Mouse (Mus musculus) heart, embryonic 16.5 days (tissue): ENCODE results near the gene Ncoa7. TPM values are rescaled to one million over a fixed set of nuclear protein-coding genes. Genes with fewer than 3 reads are reported as not detected.
"Not testable (repeated sequence)": the region's sequence is repeated elsewhere in the genome, so short reads cannot be mapped to it uniquely, and the experiment has no call there.

ENCODE experiments used
- ATAC-seq: fragments of 200-750 bp; cut with Nextera tagmentation; replicated peaks from 2 replicates; pipeline ENCODE4 v1.8.0; 2017; ENCODE audit warnings: moderate number of reproducible peaks; ENCODE audit not compliant: insufficient read depth, low FRiP score; ENCODE audit errors: extremely low read depth
- H3K27ac ChIP-seq: fragments of 300-500 bp; sonication (generic); 2 replicates; pipeline ENCODE4 v1.5.1; 2014; ENCODE audit warnings: mild to moderate bottlenecking, low read length, control low read depth, moderate library complexity
- H3K27me3 ChIP-seq: fragments of 300-500 bp; sonication (generic); 2 replicates; pipeline ENCODE4 v1.6.1; 2014; ENCODE audit warnings: low read length, mixed read lengths; ENCODE audit not compliant: control insufficient read depth, insufficient read depth
- H3K36me3 ChIP-seq: fragments of 300-500 bp; sonication (generic); 2 replicates; pipeline ENCODE4 v1.6.1; 2014; ENCODE audit not compliant: control insufficient read depth, insufficient read depth
- H3K4me1 ChIP-seq: fragments of 300-500 bp; sonication (generic); 2 replicates; pipeline ENCODE4 v1.6.1; 2014; ENCODE audit warnings: low read length, mixed read lengths; ENCODE audit not compliant: control insufficient read depth, insufficient read depth
- H3K4me2 ChIP-seq: fragments of 300-500 bp; sonication (generic); 2 replicates; pipeline ENCODE4 v1.6.1; 2014; ENCODE audit warnings: low read depth, mild to moderate bottlenecking, control low read depth, low read length
- H3K4me3 ChIP-seq: fragments of 300-500 bp; sonication (generic); 2 replicates; pipeline ENCODE4 v1.5.1; 2014; ENCODE audit warnings: mild to moderate bottlenecking, control low read depth, low read length
- H3K9ac ChIP-seq: fragments of 300-500 bp; sonication (generic); 2 replicates; pipeline ENCODE4 v1.6.1; 2014; ENCODE audit warnings: low read length, control low read depth
- H3K9me3 ChIP-seq: fragments of 300-500 bp; sonication (generic); replicated peaks from 2 replicates; pipeline ENCODE4 v1.6.1; 2016; ENCODE audit warnings: low read length; ENCODE audit not compliant: control insufficient read depth
- WGBS: fragments of 180-500 bp; shearing (Covaris S2); extraction: QIAGEN DNeasy Blood & Tissue Kit; methylation state at CpG from one replicate; pipeline ENCODE4 v1.1.7; 2014; 5-methylcytosine and 5-hydroxymethylcytosine counted together
- polyA plus RNA-seq: library from polyadenylated mRNA; unstranded; fragments of >200 nt; fragmentation: Nextera tagmentation; extraction: Ambion mirVana; gene quantifications from 2 replicates; pipeline ENCODE4 v1.2.1, GENCODE M21; 2015

Gene Ncoa7
- polyA plus RNA-seq, 1 experiment from 2014 or later: 7.7 TPM

DNA sequence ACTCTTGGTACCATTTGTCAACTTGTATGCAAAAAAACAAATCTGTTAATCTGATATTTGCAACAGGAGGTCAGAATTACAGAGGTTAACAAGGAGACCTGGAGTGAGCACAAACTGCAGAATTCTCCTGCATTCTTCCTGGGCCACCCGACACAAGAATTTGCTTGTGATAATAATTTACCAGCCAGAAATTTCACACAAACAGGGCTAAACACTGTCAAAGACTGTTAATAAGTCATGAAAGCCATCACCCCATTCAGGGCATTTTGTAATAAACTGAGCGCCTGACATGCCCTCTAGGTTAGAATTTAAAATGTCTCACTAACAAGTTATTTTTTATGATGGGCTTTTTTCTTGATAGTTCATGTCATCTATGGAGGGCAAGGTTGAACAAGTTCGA lies 12.1 kb downstream of the Ncoa7 start:
- no peak for ATAC-seq
- H3K27ac ChIP-seq: no peak overlapping the region
- WGBS: 85% methylated on average over 3 of the region's 3 CpGs
- no peak overlapping the region for H3K4me2 ChIP-seq
- H3K4me1 ChIP-seq: peaks cover 6% of the 10 kb centered on the region
- H3K36me3 ChIP-seq: 0 out of 2 replicates have a peak, but pooled peaks cover 5% of the 10 kb centered on the region
- peaks cover 3% of the 10 kb centered on the region; the same call in 1 of the 2 replicates for H3K9me3 ChIP-seq
- no peak overlapping the region for H3K9ac ChIP-seq
- H3K27me3 ChIP-seq: no peaks in the 10 kb centered on the region
- no peak overlapping the region for H3K4me3 ChIP-seq

DNA sequence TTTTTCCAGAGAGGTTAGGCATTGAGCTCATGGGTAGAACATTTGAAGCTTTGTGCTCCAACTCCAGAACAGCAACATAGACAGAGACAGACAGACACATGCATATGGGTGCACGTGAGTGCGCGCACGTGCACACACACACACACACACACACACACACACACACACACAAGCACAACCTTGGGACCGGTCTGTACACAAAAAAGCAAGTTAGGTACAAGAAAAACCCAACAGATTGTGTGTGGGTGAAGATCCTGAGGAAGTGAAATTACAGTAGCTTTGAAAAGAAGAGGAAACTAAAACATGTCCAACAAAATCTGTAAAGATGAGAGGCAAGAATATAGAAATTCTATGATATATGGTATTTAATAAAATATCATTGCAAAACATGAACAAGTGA lies 13.6 kb downstream of the Ncoa7 start:
- H3K4me2 ChIP-seq: no peak overlapping the region
- H3K36me3 ChIP-seq: 0 out of 2 replicates have a peak, but pooled peaks cover 2% of the 10 kb centered on the region
- no peak overlapping the region for H3K9ac ChIP-seq
- no peak overlapping the region for H3K27ac ChIP-seq
- 0 out of 2 replicates have a peak, but pooled peaks cover 3% of the 10 kb centered on the region for H3K9me3 ChIP-seq
- H3K27me3 ChIP-seq: no peaks in the 10 kb centered on the region
- 96% methylated on average over 5 of the region's 5 CpGs for WGBS
- no peak overlapping the region for H3K4me3 ChIP-seq
- peaks cover 6% of the 10 kb centered on the region for H3K4me1 ChIP-seq
- no peak for ATAC-seq

DNA sequence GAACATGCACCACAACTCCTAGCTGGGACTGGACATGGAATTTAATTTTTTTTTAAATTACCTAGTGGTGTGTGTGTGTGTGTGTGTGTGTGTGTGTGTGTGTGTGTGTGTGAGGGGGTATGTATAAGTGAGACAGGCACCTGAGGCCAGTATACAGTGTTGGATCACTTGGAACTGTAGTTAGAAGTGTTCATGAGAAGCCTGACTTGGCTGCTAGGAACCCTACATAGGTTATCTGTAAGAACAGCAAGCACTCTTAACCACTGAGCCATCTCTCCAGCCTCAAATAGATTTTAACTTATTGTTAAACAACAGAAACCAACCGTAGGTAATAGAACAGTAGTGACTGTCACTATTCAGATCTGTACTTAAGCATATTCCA lies 14.8 kb downstream of the Ncoa7 start:
- no peak for ATAC-seq
- no peaks in the 10 kb centered on the region for H3K9me3 ChIP-seq
- H3K27me3 ChIP-seq: no peaks in the 10 kb centered on the region
- no peak overlapping the region for H3K27ac ChIP-seq
- no peak overlapping the region for H3K9ac ChIP-seq
- 83% methylated on average over 1 of the region's 1 CpGs for WGBS
- H3K4me1 ChIP-seq: peaks cover 6% of the 10 kb centered on the region
- no peak overlapping the region for H3K4me3 ChIP-seq
- H3K36me3 ChIP-seq: no peaks in the 10 kb centered on the region
- H3K4me2 ChIP-seq: no peak overlapping the region

DNA sequence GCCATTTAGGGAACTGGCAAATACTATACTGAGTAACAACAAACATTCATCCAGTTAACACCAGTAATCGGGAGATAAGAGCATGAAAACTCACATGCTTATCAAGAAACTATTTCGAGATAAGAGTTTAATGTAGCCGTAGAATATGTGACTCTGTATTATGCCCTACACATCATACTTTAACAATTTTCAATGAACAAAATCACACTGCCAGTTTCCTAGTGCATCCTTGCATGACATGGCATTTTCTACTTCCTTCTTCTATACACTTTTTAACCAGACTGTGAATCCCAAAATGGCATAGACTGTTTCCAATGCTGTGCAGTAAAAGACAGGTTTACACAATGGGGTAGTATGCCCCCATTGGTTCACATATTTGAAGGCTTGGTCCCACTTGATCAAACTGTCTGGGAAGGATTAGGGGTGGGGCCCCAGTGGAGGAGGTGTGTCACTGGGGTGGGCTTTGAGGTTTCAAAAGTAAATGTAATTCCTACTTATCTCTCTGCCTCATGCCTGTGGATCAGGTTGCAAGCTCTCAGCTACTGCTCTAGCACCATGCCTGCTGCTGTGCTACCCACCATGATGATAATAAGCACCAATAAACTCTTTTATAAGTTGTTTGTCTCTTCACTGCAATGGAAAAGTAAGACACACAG lies 15.3 kb downstream of the Ncoa7 start:
- Histone ChIP-seq H3K9me3 (no peaks in the 10 kb centered on the region), H3K4me3 (no peak overlapping the region), H3K9ac (no peak overlapping the region), H3K27me3 (no peaks in the 10 kb centered on the region), H3K27ac (no peak overlapping the region), H3K4me1 (peaks cover 6% of the 10 kb centered on the region), H3K36me3 (no peaks in the 10 kb centered on the region), H3K4me2 (no peak overlapping the region)
- no peak for ATAC-seq
- 43% methylated on average over 3 of the region's 3 CpGs for WGBS

DNA sequence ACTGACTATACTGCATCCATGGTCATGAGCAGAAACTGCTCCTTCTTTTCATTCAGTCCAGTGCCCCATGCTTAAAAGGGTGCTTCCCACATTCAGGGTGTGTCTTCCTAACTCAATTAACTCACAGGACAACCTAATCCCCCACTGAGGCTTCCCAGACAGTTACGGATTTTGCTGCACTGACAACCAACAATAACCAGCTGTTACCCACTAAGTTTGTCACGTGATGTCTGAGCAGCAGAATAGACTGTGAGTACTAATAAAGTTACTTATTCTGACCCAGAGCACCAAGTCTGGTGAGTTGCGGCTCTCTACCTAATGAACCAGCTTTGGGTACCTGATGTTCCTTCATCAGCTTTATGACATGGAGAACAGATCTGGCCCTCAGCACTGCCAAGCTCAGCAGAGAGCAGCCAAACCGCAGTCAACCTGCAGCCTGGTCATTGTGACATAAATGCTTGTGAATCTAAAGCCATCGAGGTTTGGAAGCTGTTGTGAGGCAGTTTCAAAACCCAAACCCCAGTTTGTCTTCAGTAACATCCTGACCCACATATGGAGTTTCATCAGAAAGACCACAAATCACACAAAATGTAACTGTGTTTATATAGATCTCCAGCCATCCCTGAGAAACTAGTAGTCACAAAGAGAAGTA lies 16.9 kb downstream of the Ncoa7 start:
- 81% methylated on average over 5 of the region's 5 CpGs for WGBS
- no peak overlapping the region for H3K9ac ChIP-seq
- H3K9me3 ChIP-seq: no peaks in the 10 kb centered on the region
- H3K27me3 ChIP-seq: no peaks in the 10 kb centered on the region
- H3K4me1 ChIP-seq: peaks cover 6% of the 10 kb centered on the region
- ATAC-seq: no peak
- no peaks in the 10 kb centered on the region for H3K36me3 ChIP-seq
- no peak overlapping the region for H3K4me2 ChIP-seq
- H3K27ac ChIP-seq: no peak overlapping the region
- H3K4me3 ChIP-seq: no peak overlapping the region

DNA sequence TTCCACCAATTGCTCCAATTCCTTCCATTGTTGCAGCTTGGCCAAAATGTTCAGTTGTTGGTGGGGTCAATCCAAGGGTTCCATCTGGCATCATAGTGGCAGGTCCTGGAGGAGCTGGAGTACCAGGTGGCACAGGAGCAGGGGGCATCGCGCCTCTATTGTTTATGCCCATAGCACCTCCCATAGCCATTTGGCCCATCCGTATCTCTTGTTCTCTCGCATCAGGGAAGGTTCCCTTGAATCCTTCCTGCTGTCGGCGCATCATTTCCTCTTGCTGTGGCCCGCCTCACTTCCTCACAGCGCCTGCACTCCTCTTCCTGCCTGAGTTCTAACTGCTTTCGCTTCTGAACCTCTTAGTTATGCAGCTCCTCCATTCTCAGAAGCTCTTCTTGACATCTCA lies 22.2 kb downstream of the Ncoa7 start:
- H3K9me3 ChIP-seq, H3K4me2 ChIP-seq, H3K9ac ChIP-seq, H3K4me1 ChIP-seq, H3K27me3 ChIP-seq, H3K27ac ChIP-seq, H3K4me3 ChIP-seq, H3K36me3 ChIP-seq, ATAC-seq: not testable (repeated sequence)
- WGBS: 93% methylated on average over 9 of the region's 9 CpGs

DNA sequence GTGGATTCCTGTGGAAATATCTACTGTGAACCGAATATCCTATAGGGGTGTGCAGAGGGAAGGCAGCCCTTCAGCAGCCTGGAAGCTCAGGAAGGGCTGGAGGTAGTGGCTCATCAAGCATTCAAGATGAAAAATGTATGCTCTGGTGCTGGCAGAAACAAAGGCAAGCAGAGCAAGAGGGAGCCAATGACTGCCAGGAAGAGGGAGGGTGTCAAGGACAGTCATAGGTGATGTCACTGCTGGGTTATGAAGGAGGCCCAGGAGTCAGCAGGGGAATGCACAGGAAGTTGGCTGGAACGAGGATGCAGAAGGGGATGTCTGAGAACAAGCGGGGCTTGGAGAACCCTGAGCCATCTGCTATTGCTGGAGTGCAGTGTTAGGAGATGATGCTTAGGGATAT lies 24.9 kb downstream of the Ncoa7 start:
- ATAC-seq: no peak
- Histone ChIP-seq H3K4me2 (no peak overlapping the region), H3K27ac (no peak overlapping the region), H3K4me3 (no peak overlapping the region), H3K36me3 (no peaks in the 10 kb centered on the region), H3K9ac (no peak overlapping the region), H3K4me1 (peaks cover 5% of the 10 kb centered on the region; the same call in 1 of the 2 replicates), H3K27me3 (no peaks in the 10 kb centered on the region), H3K9me3 (no peaks in the 10 kb centered on the region)
- WGBS: 41% methylated on average over 3 of the region's 3 CpGs

DNA sequence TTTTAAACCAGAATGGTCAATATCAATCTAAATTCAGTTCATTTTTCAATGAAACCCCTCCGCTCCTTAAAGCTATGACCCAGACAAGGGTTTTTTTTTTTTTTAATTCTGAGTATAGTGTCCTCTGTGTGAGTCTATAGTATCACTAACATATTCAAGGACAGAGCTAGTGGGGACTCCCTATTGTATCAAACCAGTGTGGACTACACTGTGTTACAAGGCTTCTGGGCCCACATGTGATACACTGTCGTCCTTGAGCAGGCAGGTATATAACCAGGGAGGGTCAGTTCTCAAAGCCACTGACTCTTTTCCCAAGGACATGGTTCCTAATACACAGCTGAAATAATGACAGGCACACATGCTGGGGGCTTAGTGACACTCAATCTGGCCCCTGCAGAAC lies 27.1 kb downstream of the Ncoa7 start:
- Histone ChIP-seq H3K27me3 (no peaks in the 10 kb centered on the region), H3K4me1 (peaks cover 5% of the 10 kb centered on the region; the same call in 1 of the 2 replicates), H3K9ac (no peak overlapping the region), H3K9me3 (no peaks in the 10 kb centered on the region), H3K27ac (no peak overlapping the region), H3K36me3 (no peaks in the 10 kb centered on the region), H3K4me2 (no peak overlapping the region), H3K4me3 (no peak overlapping the region)
- no peak for ATAC-seq
- WGBS: 91% methylated on average over 2 of the region's 2 CpGs

DNA sequence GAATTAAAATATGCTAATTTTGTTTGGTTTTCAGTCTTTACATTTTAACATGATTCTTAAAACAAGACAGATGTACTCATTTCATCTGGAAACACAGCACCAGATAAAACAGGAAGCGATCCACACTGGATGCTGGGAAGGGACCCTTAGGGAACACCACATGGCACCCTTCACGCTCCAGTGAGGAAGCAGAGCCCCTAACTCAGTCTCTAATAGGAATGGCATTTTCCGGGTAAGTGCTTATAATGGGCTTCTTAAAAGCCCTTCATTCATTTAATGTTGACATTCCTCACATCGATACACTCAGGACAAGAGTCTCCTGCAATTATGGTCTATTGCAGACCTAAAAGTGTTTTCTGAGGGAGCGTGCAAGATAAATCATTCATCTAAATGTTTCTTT lies 27.6 kb downstream of the Ncoa7 start:
- 74% methylated on average over 5 of the region's 5 CpGs for WGBS
- H3K4me1 ChIP-seq: peaks cover 5% of the 10 kb centered on the region; the same call in 1 of the 2 replicates
- no peaks in the 10 kb centered on the region for H3K27me3 ChIP-seq
- no peak overlapping the region for H3K9ac ChIP-seq
- no peaks in the 10 kb centered on the region for H3K9me3 ChIP-seq
- no peak overlapping the region for H3K27ac ChIP-seq
- no peak for ATAC-seq
- H3K4me3 ChIP-seq: no peak overlapping the region
- H3K36me3 ChIP-seq: no peaks in the 10 kb centered on the region
- H3K4me2 ChIP-seq: no peak overlapping the region
